Mouse (Mus musculus) MEL (cell line): ENCODE measurements around the gene Gls2. TPM values are rescaled to one million over a fixed set of nuclear protein-coding genes. Genes with fewer than 3 reads are reported as not detected.
A peak's percentile ranks its signal among the peaks of the same experiment; 100 is the strongest.

Experiments
- DNase-seq: peaks from one replicate; pipeline ENCODE4 v3.0.0; 2011; ENCODE audit warnings: low read depth, low spot score
- H3K27ac ChIP-seq: 2 replicates; pipeline ENCODE4 v1.5.1; 2012; ENCODE audit warnings: low read depth, mild to moderate bottlenecking, control low read depth, low read length, moderate library complexity; ENCODE audit not compliant: control insufficient read depth
- H3K27me3 ChIP-seq, 2 experiments: fragments of 150-350 bp in 1 of 2; sonication (generic) in 1 of 2; 2 replicates each; pipeline ENCODE4 v1.6.1; 2012; ENCODE audit warnings: low read length in 2 of 2, mild to moderate bottlenecking in 2 of 2, improper control_type of control experiment in 1 of 2, moderate library complexity in 1 of 2; ENCODE audit not compliant: insufficient read depth in 2 of 2, control insufficient read depth in 1 of 2
- H3K36me3 ChIP-seq, 2 experiments: 2 replicates each; pipeline ENCODE4 v1.6.1; 2012 to 2014; ENCODE audit warnings: low read length in 2 of 2, improper control_type of control experiment in 1 of 2, inconsistent platforms in 1 of 2, mild to moderate bottlenecking in 1 of 2; ENCODE audit not compliant: insufficient read depth in 2 of 2, control insufficient read depth in 1 of 2
- H3K4me1 ChIP-seq, 2 experiments: fragments of 150-350 bp in 1 of 2; sonication (generic) in 1 of 2; 2 replicates each; pipeline ENCODE4 v1.6.1; 2012; ENCODE audit warnings: low read length in 2 of 2, improper control_type of control experiment in 1 of 2, mild to moderate bottlenecking in 1 of 2; ENCODE audit not compliant: insufficient read depth in 2 of 2, control insufficient read depth in 1 of 2
- H3K4me3 ChIP-seq, 2 experiments: fragments of 150-350 bp in 1 of 2; sonication (generic) in 1 of 2; 2 replicates each; pipeline ENCODE4 v1.5.1; 2012; ENCODE audit warnings: low read depth in 2 of 2, low read length in 2 of 2, mild to moderate bottlenecking in 2 of 2, moderate library complexity in 2 of 2, control low read depth in 1 of 2, improper control_type of control experiment in 1 of 2; ENCODE audit not compliant: control insufficient read depth in 1 of 2, insufficient read depth in 1 of 2
- H3K79me2 ChIP-seq: 2 replicates; pipeline ENCODE4 v1.6.1; 2012; ENCODE audit warnings: mild to moderate bottlenecking, low read length, moderate library complexity; ENCODE audit not compliant: control insufficient read depth, poor library complexity, insufficient read depth
- H3K9ac ChIP-seq: 2 replicates; pipeline ENCODE4 v1.6.1; 2012; ENCODE audit warnings: low read depth, mild to moderate bottlenecking, control low read depth, low read length, moderate library complexity; ENCODE audit not compliant: control insufficient read depth, poor library complexity, severe bottlenecking
- H3K9me3 ChIP-seq: fragments of 150-350 bp; sonication (generic); replicated peaks from 2 replicates; pipeline ENCODE4 v1.6.1; 2012; ENCODE audit warnings: mild to moderate bottlenecking, low read length, improper control_type of control experiment, moderate library complexity; ENCODE audit not compliant: insufficient read depth
- BHLHE40 ChIP-seq: IDR thresholded peaks from 2 replicates; pipeline ENCODE4 v1.6.1; 2012; ENCODE audit warnings: low read depth, mild to moderate bottlenecking, inconsistent platforms, low read length, improper control_type of control experiment, borderline replicate concordance
- CHD1 ChIP-seq: IDR thresholded peaks from 2 replicates; pipeline ENCODE4 v1.6.1; 2012; ENCODE audit warnings: low read depth, mild to moderate bottlenecking, inconsistent platforms, low read length, improper control_type of control experiment
- CHD2 ChIP-seq: IDR thresholded peaks from 2 replicates; pipeline ENCODE4 v1.6.1; 2011; ENCODE audit warnings: low read length, improper control_type of control experiment
- CTCF ChIP-seq, 3 experiments: IDR thresholded peaks in 2 of 3; conservative IDR thresholded peaks in 1 of 3; 2 replicates each; pipeline ENCODE4 v1.5.1; 2011 to 2012; ENCODE audit warnings: low read length in 3 of 3, low read depth in 2 of 3, mild to moderate bottlenecking in 2 of 3, improper control_type of control experiment in 1 of 3, inconsistent platforms in 1 of 3, mixed read lengths in 1 of 3, moderate library complexity in 1 of 3; ENCODE audit not compliant: control insufficient read depth in 1 of 3, insufficient read depth in 1 of 3, poor library complexity in 1 of 3, severe bottlenecking in 1 of 3
- ELF1 ChIP-seq: IDR thresholded peaks from 2 replicates; pipeline ENCODE4 v1.6.1; 2014; ENCODE audit warnings: low read depth, mild to moderate bottlenecking, inconsistent platforms, low read length, improper control_type of control experiment, moderate library complexity
- EP300 ChIP-seq, 2 experiments: IDR thresholded peaks; 2 replicates each; pipeline ENCODE4 v1.6.1; 2011; ENCODE audit warnings: improper control_type of control experiment in 2 of 2, low read length in 2 of 2, low read depth in 1 of 2, mild to moderate bottlenecking in 1 of 2
- ETS1 ChIP-seq: IDR thresholded peaks from 2 replicates; pipeline ENCODE4 v1.6.1; 2012; ENCODE audit warnings: low read depth, mild to moderate bottlenecking, inconsistent platforms, low read length, improper control_type of control experiment, moderate library complexity
- GATA1 ChIP-seq: IDR thresholded peaks from 2 replicates; pipeline ENCODE4 v1.6.1; 2011; ENCODE audit warnings: low read depth, low read length, improper control_type of control experiment
- HCFC1 ChIP-seq: IDR thresholded peaks from 2 replicates; pipeline ENCODE4 v1.6.1; 2012; ENCODE audit warnings: low read depth, mild to moderate bottlenecking, inconsistent platforms, low read length, improper control_type of control experiment, moderate library complexity
- JUND ChIP-seq: IDR thresholded peaks from 2 replicates; pipeline ENCODE4 v1.6.1; 2011; ENCODE audit warnings: low read depth, mild to moderate bottlenecking, improper control_type of control experiment, low read length
- MAFK ChIP-seq: IDR thresholded peaks from 2 replicates; pipeline ENCODE4 v1.6.1; 2011; ENCODE audit warnings: low read depth, mild to moderate bottlenecking, low read length, improper control_type of control experiment, borderline replicate concordance
- MAZ ChIP-seq: IDR thresholded peaks from 2 replicates; pipeline ENCODE4 v1.6.1; 2012; ENCODE audit warnings: low read depth, mild to moderate bottlenecking, inconsistent platforms, low read length, improper control_type of control experiment
- MEF2A ChIP-seq: IDR thresholded peaks from 2 replicates; pipeline ENCODE4 v1.6.1; 2014; ENCODE audit warnings: low read depth, mild to moderate bottlenecking, inconsistent platforms, low read length, improper control_type of control experiment; ENCODE audit not compliant: poor library complexity, insufficient replicate concordance, severe bottlenecking; ENCODE audit errors: extremely low read depth
- MYC ChIP-seq: IDR thresholded peaks from 2 replicates; pipeline ENCODE4 v1.6.1; 2011; ENCODE audit warnings: low read depth, mild to moderate bottlenecking, low read length, improper control_type of control experiment, moderate library complexity
- NRF1 ChIP-seq: IDR thresholded peaks from 2 replicates; pipeline ENCODE4 v1.6.1; 2014; ENCODE audit warnings: low read depth, mild to moderate bottlenecking, inconsistent platforms, low read length, improper control_type of control experiment, moderate library complexity; ENCODE audit not compliant: poor library complexity, insufficient read depth, severe bottlenecking
- POLR2A ChIP-seq, 2 experiments: IDR thresholded peaks; 2 replicates each; pipeline ENCODE4 v1.6.1; 2011 to 2012; ENCODE audit warnings: low read length in 2 of 2, mild to moderate bottlenecking in 2 of 2, control low read depth in 1 of 2, improper control_type of control experiment in 1 of 2, low read depth in 1 of 2, moderate library complexity in 1 of 2; ENCODE audit not compliant: control insufficient read depth in 1 of 2, insufficient read depth in 1 of 2, poor library complexity in 1 of 2
- POLR2AphosphoS2 ChIP-seq: IDR thresholded peaks from 2 replicates; pipeline ENCODE4 v1.6.1; 2011; ENCODE audit warnings: low read length, improper control_type of control experiment
- POLR2AphosphoS5 ChIP-seq: IDR thresholded peaks from 2 replicates; pipeline ENCODE4 v1.6.1; 2012; ENCODE audit warnings: low read depth, borderline replicate concordance, mild to moderate bottlenecking, inconsistent platforms, low read length, moderate library complexity, mixed read lengths
- RAD21 ChIP-seq: IDR thresholded peaks from 2 replicates; pipeline ENCODE4 v1.6.1; 2011; ENCODE audit warnings: mild to moderate bottlenecking, low read depth, low read length, improper control_type of control experiment
- RCOR1 ChIP-seq: IDR thresholded peaks from 2 replicates; pipeline ENCODE4 v1.6.1; 2012; ENCODE audit warnings: low read depth, mild to moderate bottlenecking, inconsistent platforms, low read length, improper control_type of control experiment
- SIN3A ChIP-seq: IDR thresholded peaks from 2 replicates; pipeline ENCODE4 v1.6.1; 2012; ENCODE audit warnings: low read length, improper control_type of control experiment, inconsistent platforms
- SMC3 ChIP-seq: IDR thresholded peaks from 2 replicates; pipeline ENCODE4 v1.6.1; 2011; ENCODE audit warnings: low read depth, low read length, improper control_type of control experiment
- TAL1 ChIP-seq: IDR thresholded peaks from 2 replicates; pipeline ENCODE4 v1.6.1; 2012; ENCODE audit warnings: mild to moderate bottlenecking, inconsistent platforms, low read length, moderate library complexity, mixed read lengths
- TBP ChIP-seq: IDR thresholded peaks from 2 replicates; pipeline ENCODE4 v1.8.0; 2011; ENCODE audit warnings: low read depth, low read length, improper control_type of control experiment
- TCF12 ChIP-seq: IDR thresholded peaks from 2 replicates; pipeline ENCODE4 v1.6.1; 2014; ENCODE audit warnings: low read depth, mild to moderate bottlenecking, inconsistent platforms, low read length, improper control_type of control experiment, moderate library complexity
- UBTF ChIP-seq: IDR thresholded peaks from 2 replicates; pipeline ENCODE4 v1.6.1; 2012; ENCODE audit warnings: low read depth, mild to moderate bottlenecking, inconsistent platforms, low read length, improper control_type of control experiment, moderate library complexity, borderline replicate concordance; ENCODE audit not compliant: insufficient read depth
- USF1 ChIP-seq: IDR thresholded peaks from 2 replicates; pipeline ENCODE4 v1.6.1; 2014; ENCODE audit warnings: low read depth, mild to moderate bottlenecking, inconsistent platforms, low read length, improper control_type of control experiment, moderate library complexity
- ZKSCAN1 ChIP-seq: IDR thresholded peaks from 2 replicates; pipeline ENCODE4 v1.6.1; 2012; ENCODE audit warnings: low read depth, mild to moderate bottlenecking, inconsistent platforms, low read length, improper control_type of control experiment, moderate library complexity
- ZMIZ1 ChIP-seq: IDR thresholded peaks from 2 replicates; pipeline ENCODE4 v1.6.1; 2012; ENCODE audit warnings: low read depth, mild to moderate bottlenecking, inconsistent platforms, low read length, improper control_type of control experiment, moderate library complexity
- polyA plus RNA-seq, 2 experiments: library from polyadenylated mRNA; stranded (reverse) in 1 of 2; unstranded in 1 of 2; fragments of >175 nt in 1 of 2; fragments of >200 nt in 1 of 2; gene quantifications; 2 replicates each; pipeline versions ENCODE4 v1.2.1 to v1.2.4; 2012; ENCODE audit warnings: low replicate concordance in 2 of 2, low read depth in 1 of 2; ENCODE audit not compliant: insufficient read length in 2 of 2, insufficient read depth in 1 of 2, missing spikeins in 1 of 2
- total RNA-seq: library from RNA; depleted of rRNA; stranded (reverse); fragments of 300-350 nt; gene quantifications from 2 replicates; pipeline ENCODE4 v1.2.3, GENCODE M21; 2012

Gls2 gene
- total and polyA plus RNA-seq, 3 experiments, result 11.8 to 17.8 TPM; not detected in 1

GRCm38 (mm10) chr10:128231697-128232419 lies 37.6 kb downstream of the Gls2 start, which contains the start of gene Timeless (continued):
- TF ChIP-seq USF1 (no peak), SIN3A (peak; percentile 50; the same call in 1 of the 2 replicates), POLR2A (IDR thresholded peaks at IDR 0.05; ENCODE audit: control insufficient read depth in 1 of 2, insufficient read depth in 1 of 2, low read depth in 1 of 2, low read length in 2 of 2, poor library complexity in 1 of 2) (peak; percentile 85 to 87), POLR2AphosphoS5 (no peak), ZKSCAN1 (no peak), JUND (no peak), ELF1 (peak; percentile 69), TBP (peak; percentile 94), RCOR1 (no peak), UBTF (0 out of 2 replicates have a peak, but pooled peaks have one; percentile 18), EP300 (IDR thresholded peaks at IDR 0.05; ENCODE audit: low read depth in 1 of 2, low read length in 2 of 2) (no peak), MAFK (no peak), TAL1 (no peak), HCFC1 (peak; percentile 45), MAZ (peak; percentile 32), CTCF (IDR thresholded peaks at IDR 0.05 in 2 of 3, conservative IDR thresholded peaks at IDR 0.05 in 1 of 3; ENCODE audit: control insufficient read depth in 1 of 3, insufficient read depth in 1 of 3, low read depth in 2 of 3, low read length in 3 of 3, poor library complexity in 1 of 3, severe bottlenecking in 1 of 3) (no peak), CHD1 (peak; percentile 99), RAD21 (no peak)

GRCm38 (mm10) chr10:128232420-128232985 lies 38.2 kb downstream of the Gls2 start:
- no peaks in the 10 kb centered on the region for H3K9me3 ChIP-seq
- H3K27ac ChIP-seq, result peak overlapping the region; percentile 93
- H3K4me3 ChIP-seq, result peak overlapping the region; percentile 79 to 85
- H3K9ac ChIP-seq, result peak overlapping the region; percentile 94
- H3K27me3 ChIP-seq, result no peaks in the 10 kb centered on the region
- DNase-seq, result peak; percentile 92
- H3K4me1 ChIP-seq, result peaks cover 5 to 11% of the 10 kb centered on the region in 2 experiments
- peaks cover 0 to 13% of the 10 kb centered on the region in 2 experiments; a peak in 2 of 4 replicates for H3K36me3 ChIP-seq
- peaks cover 14% of the 10 kb centered on the region for H3K79me2 ChIP-seq
- TF ChIP-seq ELF1 (no peak), SMC3 (peak; percentile 70), MEF2A (no peak), SIN3A (peak; percentile 66), CHD1 (peak; percentile 58; the same call in 1 of the 2 replicates), UBTF (no peak), RAD21 (peak; percentile 52), CTCF (IDR thresholded peaks at IDR 0.05 in 2 of 3, conservative IDR thresholded peaks at IDR 0.05 in 1 of 3; ENCODE audit: control insufficient read depth in 1 of 3, insufficient read depth in 1 of 3, low read depth in 2 of 3, low read length in 3 of 3, poor library complexity in 1 of 3, severe bottlenecking in 1 of 3) (peak; percentile 49 to 78 (median 68)), EP300 (IDR thresholded peaks at IDR 0.05; ENCODE audit: low read depth in 1 of 2, low read length in 2 of 2) (no peak), HCFC1 (0 out of 2 replicates have a peak, but pooled peaks have one; percentile 8), POLR2A (IDR thresholded peaks at IDR 0.05; ENCODE audit: control insufficient read depth in 1 of 2, insufficient read depth in 1 of 2, low read depth in 1 of 2, low read length in 2 of 2, poor library complexity in 1 of 2) (no peak), MAFK (no peak), TBP (peak; percentile 50; the same call in 1 of the 2 replicates), GATA1 (no peak), NRF1 (no peak), RCOR1 (no peak), CHD2 (no peak), POLR2AphosphoS2 (no peak), JUND (no peak), ZMIZ1 (no peak), ZKSCAN1 (no peak), MYC (no peak), BHLHE40 (no peak), USF1 (no peak), TCF12 (no peak), ETS1 (peak; percentile 42; the same call in 1 of the 2 replicates)
